Mouse (Mus musculus): Measurements from ENCODE around the gene Glmn.

Glmn gene

DNA sequence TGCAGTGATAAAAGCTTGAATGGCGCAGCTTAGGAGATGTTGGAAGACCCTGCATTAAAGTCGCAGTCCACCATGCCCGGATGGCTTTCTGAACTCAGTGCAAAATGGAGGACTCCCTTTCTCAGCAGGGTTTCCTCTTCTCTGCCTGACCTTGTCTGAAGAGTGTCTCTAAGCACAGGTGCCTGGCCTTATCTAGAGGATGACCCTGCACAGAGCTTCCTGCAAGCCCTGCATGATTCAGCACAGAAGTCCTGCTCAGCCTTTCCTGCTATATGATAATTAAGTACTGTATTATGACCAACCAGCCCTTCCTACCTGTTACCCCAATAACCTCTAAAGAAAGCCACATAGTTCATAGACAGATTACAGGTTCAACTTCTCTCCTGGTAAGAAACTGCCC lies 82.2 kb downstream of the Glmn start:
- DNase-seq, result no peak

DNA sequence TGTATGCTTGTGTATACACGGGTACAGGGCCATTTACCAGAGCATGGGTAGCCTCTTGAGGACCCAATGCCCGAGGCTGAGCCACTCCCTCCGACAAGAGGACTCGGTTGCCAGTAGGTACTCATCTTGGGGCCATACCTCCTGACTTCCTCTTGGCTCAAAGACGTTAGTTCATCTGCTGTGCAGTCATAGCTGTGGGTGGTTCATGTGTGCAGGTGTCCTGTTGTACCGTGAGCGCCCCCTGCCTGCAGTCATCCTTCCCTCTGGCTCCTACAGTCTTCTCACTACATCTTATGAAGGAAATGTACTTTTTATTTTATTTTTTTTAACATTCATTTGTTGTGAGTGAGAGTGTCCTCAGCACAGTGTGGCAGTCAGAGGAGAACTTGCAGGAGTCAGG lies 84.1 kb downstream of the Glmn start:
- peak; percentile 52 to 72 for DNase-seq

DNA sequence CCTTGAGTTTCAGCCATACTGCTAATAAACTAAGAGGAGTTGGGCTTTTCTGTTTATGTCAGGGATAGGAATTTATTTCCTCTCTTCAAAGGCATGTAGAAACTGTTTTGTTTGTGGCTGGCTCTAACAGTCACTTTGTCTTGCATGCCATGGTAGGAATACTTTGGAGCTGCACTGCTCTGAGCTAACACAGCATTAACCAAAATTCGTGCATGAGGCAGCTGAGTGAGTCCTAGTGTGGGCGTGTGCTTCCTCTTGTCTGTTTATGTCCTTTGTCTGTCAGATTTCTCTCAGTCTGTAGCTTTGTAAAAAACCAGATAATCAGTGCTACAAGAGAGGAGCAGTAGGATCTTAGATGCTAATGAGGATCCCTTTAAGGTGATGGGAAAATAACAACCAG lies 86.4 kb downstream of the Glmn start:
- DNase-seq, result no peak

DNA sequence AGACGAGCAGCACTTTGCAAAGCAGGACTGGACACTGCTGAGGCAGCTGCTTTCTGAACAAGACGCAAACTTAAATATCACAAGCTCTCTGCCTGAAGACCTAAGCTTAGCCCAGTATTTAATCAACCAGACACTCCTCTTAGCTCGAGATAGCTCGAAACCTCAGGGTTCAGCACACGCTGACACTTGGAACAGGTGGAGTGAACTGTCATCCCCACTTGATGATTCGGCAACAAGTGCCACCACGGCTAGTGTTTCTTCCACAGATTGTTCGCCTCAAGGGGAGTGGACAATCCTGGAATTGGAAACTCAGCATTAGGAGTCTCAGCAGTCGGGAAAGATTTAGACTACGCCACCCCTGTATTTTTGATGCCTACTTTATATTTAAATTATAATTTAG lies 87.2 kb downstream of the Glmn start:
- DNase-seq, result no peak

DNA sequence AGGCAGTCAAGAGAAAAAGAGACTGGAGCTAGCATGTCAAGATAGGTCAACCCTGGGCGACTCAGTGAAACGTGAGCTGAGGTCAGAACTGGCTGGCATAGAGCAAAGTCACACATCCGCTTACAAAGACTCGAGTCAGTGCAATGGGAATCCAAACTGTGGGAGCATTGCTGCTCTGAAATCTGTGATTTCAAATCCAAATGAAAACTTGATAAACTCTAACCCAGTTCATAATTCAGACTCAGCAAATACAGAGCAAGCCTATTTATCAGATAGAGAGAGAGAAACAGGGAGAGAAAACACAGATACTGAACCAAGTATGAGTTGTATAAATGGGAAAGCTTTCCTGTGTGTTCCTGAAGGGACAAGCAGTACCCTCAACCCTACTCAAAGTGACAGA lies 90.4 kb downstream of the Glmn start, which contains the start of gene Gm42669:
Gene Gm42669, plus strand, starts transcription at position 301 of the 400 bp plus-strand sequence.
- no peak for DNase-seq

DNA sequence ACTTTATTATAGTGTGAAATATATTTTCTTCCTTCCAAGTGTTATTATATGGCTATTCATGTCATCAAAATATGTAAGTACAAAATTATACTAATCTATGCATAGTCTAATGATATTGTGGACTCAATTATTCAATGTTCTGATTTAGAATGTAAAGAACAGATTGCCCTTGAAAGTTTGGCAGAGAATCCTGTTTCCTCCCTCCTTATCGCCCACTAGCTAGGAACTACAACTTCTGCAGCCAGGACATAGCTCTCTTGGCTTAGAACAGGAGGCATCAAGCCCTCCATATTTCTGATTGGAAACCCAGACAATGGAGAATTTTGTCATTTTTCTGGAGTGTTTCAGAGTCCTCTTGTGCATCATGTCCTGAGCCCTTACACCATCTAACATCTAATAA lies 96.9 kb downstream of the Glmn start:
- DNase-seq, result no peak

DNA sequence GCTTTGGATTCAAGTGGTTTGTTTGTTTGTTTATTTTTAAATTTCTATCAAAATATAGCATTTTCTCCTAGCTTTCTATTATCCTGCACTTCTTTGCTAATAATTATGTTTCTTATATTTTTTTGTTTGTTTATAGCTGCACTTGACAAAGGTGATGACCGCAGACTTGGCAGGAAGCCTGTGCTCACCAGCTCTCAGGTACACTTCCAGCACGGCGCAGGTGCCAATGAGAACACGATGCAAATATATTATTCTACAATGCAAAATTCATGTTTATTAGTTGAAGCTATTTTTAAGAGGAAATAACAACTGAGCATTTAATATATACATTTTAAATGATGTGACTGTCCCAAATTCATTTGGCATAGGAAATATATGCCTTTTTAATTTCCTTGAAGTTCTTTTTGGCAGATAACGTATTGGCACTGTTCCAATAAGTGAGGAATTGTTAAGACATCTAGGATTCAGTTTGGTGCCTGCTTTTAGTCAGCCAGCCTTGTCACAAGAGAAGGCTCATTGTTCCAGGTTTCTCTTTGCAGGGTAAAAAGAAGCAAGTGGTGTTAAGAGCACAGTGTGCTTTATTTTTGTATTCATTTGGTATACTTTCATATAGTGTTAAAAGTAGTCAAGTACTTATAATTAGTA lies 97.7 kb downstream of the Glmn start:
- DNase-seq, result no peak

Data from kidney, postnatal 25 days (tissue).